Mouse (Mus musculus) liver, postnatal 0 days (tissue): ENCODE results near the gene Fcgr3.

ENCODE experiments used
- CTCF ChIP-seq: sonication (generic); IDR thresholded peaks from 2 replicates; pipeline ENCODE4 v1.5.1; 2016; ENCODE audit warnings: antibody characterized with exemption, low read depth
- EP300 ChIP-seq: IDR thresholded peaks from 2 replicates; pipeline ENCODE4 v1.6.1; 2016; ENCODE audit warnings: antibody characterized with exemption, low read depth, mild to moderate bottlenecking

GRCm38 (mm10) chr1:171094424-171094823 is 29.7 kb upstream of the Fcgr3 start:
- no peak for TF ChIP-seq CTCF
- TF ChIP-seq EP300, result no peak
